ENCODE assay signal across 8 mouse cellular contexts in genomic region chr4:63213907-63214621, GRCm38 (mm10). TPM values are rescaled to one million over a fixed set of nuclear protein-coding genes. Genes with fewer than 3 reads are reported as not detected.
DNase-seq lines count a peak whose midpoint lies in the region; ATAC-seq and TF ChIP-seq lines count a peak whose summit lies in the region.

Gene Col27a1, plus strand, starts transcription at chr4:63214004.

- peak; percentile 26; the same call in 1 of the 2 replicates for TF ChIP-seq CTCF in gastrocnemius, adult 2 months (IDR thresholded peaks at IDR 0.05)

- peaks cover 16% of the 10 kb centered on the region for H3K4me1 ChIP-seq in embryonic facial prominence, embryonic 14.5 days (ENCODE audit: control insufficient read depth, insufficient read depth, low read length)
- H3K4me1 ChIP-seq in neural tube, embryonic 11.5 days (ENCODE audit: control insufficient read depth, insufficient read depth, low read length) = 0 out of 2 replicates have a peak, but pooled peaks cover 19% of the 10 kb centered on the region

- H3K27me3 ChIP-seq in embryonic facial prominence, embryonic 14.5 days (replicated peaks; ENCODE audit: control insufficient read depth, insufficient read depth, low read length) = peaks cover 4% of the 10 kb centered on the region; the same call in 1 of the 2 replicates
- H3K27me3 ChIP-seq in neural tube, embryonic 11.5 days (ENCODE audit: control insufficient read depth, insufficient read depth, low read length) = peaks cover 22% of the 10 kb centered on the region

- WGBS in embryonic facial prominence, embryonic 14.5 days = 2% methylated on average over 42 of the region's 61 CpGs
- WGBS in neural tube, embryonic 11.5 days = under 1% methylated on average over 58 of the region's 61 CpGs

- peak; percentile 34; the same call in 1 of the 2 replicates for ATAC-seq in embryonic facial prominence, embryonic 14.5 days (ENCODE audit: low read depth)
- ATAC-seq in neural tube, embryonic 11.5 days (ENCODE audit: insufficient read depth, low FRiP score, low TSS enrichment) = peak; percentile 21

- peak within 1 kb of the TSS; percentile 56 for H3K9ac ChIP-seq in embryonic facial prominence, embryonic 14.5 days (ENCODE audit: low read depth, low read length)
- H3K9ac ChIP-seq in neural tube, embryonic 11.5 days (ENCODE audit: low read length) = peak within 1 kb of the TSS; percentile 29

- H3K9me3 ChIP-seq in embryonic facial prominence, embryonic 14.5 days (ENCODE audit: control insufficient read depth, low read length) = no peaks in the 10 kb centered on the region
- no peaks in the 10 kb centered on the region for H3K9me3 ChIP-seq in neural tube, embryonic 11.5 days (ENCODE audit: control insufficient read depth, low read length)

- intact Hi-C loops in gastrocnemius, adult 2 months (cut with DNase I) = loop anchor here (1.0 to 2.0 kb wide), 2 partner anchors 55 to 105 kb away; no protein-coding TSS in a partner anchor
- intact Hi-C loops in gastrocnemius, postnatal 36 days (cut with DNase I) = loop anchor here (2.0 kb wide), 2 partner anchors 93 to 105 kb away; no protein-coding TSS in a partner anchor

- peaks cover 8% of the 10 kb centered on the region; the same call in 1 of the 2 replicates for H3K36me3 ChIP-seq in embryonic facial prominence, embryonic 14.5 days (ENCODE audit: control insufficient read depth, insufficient read depth, low read length)
- no peaks in the 10 kb centered on the region for H3K36me3 ChIP-seq in neural tube, embryonic 11.5 days (ENCODE audit: control insufficient read depth, insufficient read depth, low read length)

- peak within 1 kb of the TSS; percentile 84 for H3K4me3 ChIP-seq in gastrocnemius, adult 2 months
- peak within 1 kb of the TSS; percentile 71 for H3K4me3 ChIP-seq in embryonic facial prominence, embryonic 14.5 days (ENCODE audit: low read depth, low read length)
- peak within 1 kb of the TSS; percentile 82 for H3K4me3 ChIP-seq in neural tube, embryonic 11.5 days (ENCODE audit: low read depth, low read length)

- peak within 1 kb of the TSS; percentile 67 for H3K4me2 ChIP-seq in embryonic facial prominence, embryonic 14.5 days (ENCODE audit: low read depth, low read length)
- H3K4me2 ChIP-seq in neural tube, embryonic 11.5 days (ENCODE audit: low read depth) = peak within 1 kb of the TSS; percentile 100

- no peak for DNase-seq in gastrocnemius, adult 2 months
- no peak for DNase-seq in gastrocnemius, postnatal 36 days
- peak; percentile 42 for DNase-seq in ES-CJ7 (ENCODE audit: low read depth, low spot score)
- DNase-seq in embryonic facial prominence, embryonic 14.5 days (ENCODE audit: low spot score) = peak; percentile 87
- peak; percentile 67 to 75 for DNase-seq in kidney, postnatal 4 days
- DNase-seq in neural tube, embryonic 11.5 days (ENCODE audit: low spot score) = peak; percentile 65
- no peak for DNase-seq in right cerebral cortex, postnatal 25 days
- no peak for DNase-seq in urinary bladder, postnatal 14 days (ENCODE audit: low spot score)

- H3K27ac ChIP-seq in gastrocnemius, adult 2 months = no peak within 1 kb of the TSS
- H3K27ac ChIP-seq in embryonic facial prominence, embryonic 14.5 days (replicated peaks; ENCODE audit: low read depth, low read length) = peak within 1 kb of the TSS; percentile 52; the same call in 1 of the 2 replicates
- H3K27ac ChIP-seq in neural tube, embryonic 11.5 days (ENCODE audit: low read depth, low read length) = no peak within 1 kb of the TSS

RNA-seq across cellular contexts. Expression of gene Col27a1, which starts in this region (rescaled TPM):
- total RNA-seq in gastrocnemius, adult 2 months (2021) = under 1 TPM; 0.23 to 0.75 TPM
- total RNA-seq in gastrocnemius, postnatal 36 days (2021) = under 1 TPM; 0.61 to 0.64 TPM
- polyA plus RNA-seq in embryonic facial prominence, embryonic 14.5 days (2014; fragmentation: Nextera tagmentation; extraction: Ambion mirVana) = 23.5 and 25.6 TPM in 2 replicates
- 3.5 and 4.0 TPM in 2 replicates for polyA plus RNA-seq in neural tube, embryonic 11.5 days (2014; fragmentation: Nextera tagmentation; extraction: Ambion mirVana)

Comparison
In these comparisons a context has a peak if more than half of its experiments do, and no peak if none do; other contexts are left out.
1. DNase-seq: peak in ES-CJ7 (single experiment), embryonic facial prominence, embryonic 14.5 days (single experiment), kidney, postnatal 4 days (2 of 2) and neural tube, embryonic 11.5 days (single experiment); none in gastrocnemius, adult 2 months (single experiment), gastrocnemius, postnatal 36 days (0 of 2), right cerebral cortex, postnatal 25 days (single experiment) and urinary bladder, postnatal 14 days (single experiment).
2. Peak in every context shown above with its lines, with median percentiles within 50 percentile points of each other: H3K4me3 ChIP-seq.